Mouse (Mus musculus) MEL (cell line): Measurements from ENCODE around the gene Srsf1.

Experiments
- CHD1 ChIP-seq: IDR thresholded peaks from 2 replicates; pipeline ENCODE4 v1.6.1; 2012; ENCODE audit warnings: low read depth, mild to moderate bottlenecking, inconsistent platforms, low read length, improper control_type of control experiment
- CTCF ChIP-seq, 3 experiments: IDR thresholded peaks in 2 of 3; conservative IDR thresholded peaks in 1 of 3; 2 replicates each; pipeline ENCODE4 v1.5.1; 2011 to 2012; ENCODE audit warnings: low read length in 3 of 3, low read depth in 2 of 3, mild to moderate bottlenecking in 2 of 3, improper control_type of control experiment in 1 of 3, inconsistent platforms in 1 of 3, mixed read lengths in 1 of 3, moderate library complexity in 1 of 3; ENCODE audit not compliant: control insufficient read depth in 1 of 3, insufficient read depth in 1 of 3, poor library complexity in 1 of 3, severe bottlenecking in 1 of 3
- E2F4 ChIP-seq: IDR thresholded peaks from 2 replicates; pipeline ENCODE4 v1.6.1; 2011; ENCODE audit warnings: low read depth, low read length, improper control_type of control experiment, borderline replicate concordance
- HCFC1 ChIP-seq: IDR thresholded peaks from 2 replicates; pipeline ENCODE4 v1.6.1; 2012; ENCODE audit warnings: low read depth, mild to moderate bottlenecking, inconsistent platforms, low read length, improper control_type of control experiment, moderate library complexity
- KAT2A ChIP-seq: conservative IDR thresholded peaks from 2 replicates; pipeline ENCODE4 v1.6.1; 2012; ENCODE audit warnings: low read depth, low read length, improper control_type of control experiment, inconsistent platforms
- MAFK ChIP-seq: IDR thresholded peaks from 2 replicates; pipeline ENCODE4 v1.6.1; 2011; ENCODE audit warnings: low read depth, mild to moderate bottlenecking, low read length, improper control_type of control experiment, borderline replicate concordance
- POLR2A ChIP-seq, 2 experiments: IDR thresholded peaks; 2 replicates each; pipeline ENCODE4 v1.6.1; 2011 to 2012; ENCODE audit warnings: low read length in 2 of 2, mild to moderate bottlenecking in 2 of 2, control low read depth in 1 of 2, improper control_type of control experiment in 1 of 2, low read depth in 1 of 2, moderate library complexity in 1 of 2; ENCODE audit not compliant: control insufficient read depth in 1 of 2, insufficient read depth in 1 of 2, poor library complexity in 1 of 2
- SIN3A ChIP-seq: IDR thresholded peaks from 2 replicates; pipeline ENCODE4 v1.6.1; 2012; ENCODE audit warnings: low read length, improper control_type of control experiment, inconsistent platforms
- TAL1 ChIP-seq: IDR thresholded peaks from 2 replicates; pipeline ENCODE4 v1.6.1; 2012; ENCODE audit warnings: mild to moderate bottlenecking, inconsistent platforms, low read length, moderate library complexity, mixed read lengths
- USF1 ChIP-seq: IDR thresholded peaks from 2 replicates; pipeline ENCODE4 v1.6.1; 2014; ENCODE audit warnings: low read depth, mild to moderate bottlenecking, inconsistent platforms, low read length, improper control_type of control experiment, moderate library complexity
- USF2 ChIP-seq, 2 experiments: IDR thresholded peaks; 2 replicates each; pipeline ENCODE4 v1.6.1; 2011 to 2012; ENCODE audit warnings: improper control_type of control experiment in 2 of 2, low read length in 2 of 2, borderline replicate concordance in 1 of 2, inconsistent platforms in 1 of 2, low read depth in 1 of 2, mild to moderate bottlenecking in 1 of 2; ENCODE audit not compliant: insufficient read depth in 1 of 2

DNA sequence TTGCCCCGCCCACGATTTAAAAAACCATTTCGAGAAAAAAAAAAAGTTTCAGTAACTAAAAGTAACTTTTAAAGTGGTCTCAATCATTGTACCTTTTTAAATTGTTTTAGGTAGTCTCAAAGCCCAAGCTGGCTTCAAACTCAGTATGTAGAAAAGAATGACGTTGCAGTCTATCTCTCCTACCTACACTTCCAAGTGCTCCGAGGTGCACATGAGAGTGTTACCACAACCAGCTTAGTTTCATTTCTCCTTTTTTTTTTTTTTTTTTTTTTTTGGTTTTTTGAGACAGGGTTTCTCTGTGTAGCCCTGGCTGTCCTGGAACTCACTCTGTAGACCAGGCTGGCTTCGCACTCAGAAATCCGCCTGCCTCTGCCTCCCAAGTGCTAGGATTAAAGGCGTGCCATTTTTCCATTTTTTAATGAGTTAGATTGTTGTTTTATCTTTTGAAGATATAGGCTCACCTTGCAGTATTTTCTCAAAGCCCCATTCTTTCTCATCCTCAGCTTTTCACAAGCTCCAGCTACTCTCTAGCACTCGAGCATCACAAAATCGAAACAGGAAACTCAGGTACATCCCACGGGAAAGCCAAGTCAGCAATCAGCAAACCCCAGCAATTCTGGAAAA is 34.4 kb upstream of the Srsf1 start:
- TF ChIP-seq CHD1 (no peak), POLR2A (IDR thresholded peaks at IDR 0.05; ENCODE audit: control insufficient read depth in 1 of 2, insufficient read depth in 1 of 2, low read depth in 1 of 2, low read length in 2 of 2, poor library complexity in 1 of 2) (no peak), E2F4 (no peak), KAT2A (no peak), USF2 (IDR thresholded peaks at IDR 0.05; ENCODE audit: borderline replicate concordance in 1 of 2, insufficient read depth in 1 of 2, low read depth in 1 of 2, low read length in 2 of 2) (no peak), MAFK (no peak), SIN3A (no peak), CTCF (IDR thresholded peaks at IDR 0.05 in 2 of 3, conservative IDR thresholded peaks at IDR 0.05 in 1 of 3; ENCODE audit: control insufficient read depth in 1 of 3, insufficient read depth in 1 of 3, low read depth in 2 of 3, low read length in 3 of 3, poor library complexity in 1 of 3, severe bottlenecking in 1 of 3) (no peak), TAL1 (no peak), HCFC1 (no peak), USF1 (no peak)
